In the genomic region with DNA sequence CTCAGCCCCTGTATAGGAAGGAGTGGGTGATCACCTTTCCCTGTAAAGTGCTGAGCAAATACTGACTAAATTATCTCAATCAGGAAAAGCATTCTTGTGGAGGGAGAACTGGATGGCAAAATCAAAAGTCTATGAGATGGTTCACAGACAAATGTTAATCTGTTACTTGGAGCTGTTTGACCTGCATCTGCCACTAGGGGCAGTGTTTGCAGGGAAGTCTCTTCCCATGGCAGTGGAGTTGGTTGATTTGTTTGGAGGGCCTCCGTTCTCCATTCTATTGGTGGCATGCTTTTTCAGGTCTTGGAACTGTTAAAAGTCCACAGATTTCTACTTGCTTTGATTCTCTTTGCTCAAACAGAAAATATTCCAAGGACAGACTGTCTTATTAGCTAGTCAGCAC, we compare ENCODE assay signal across 12 mouse cellular contexts.
DNase-seq lines count a peak whose midpoint lies in the region; ATAC-seq and TF ChIP-seq lines count a peak whose summit lies in the region.
"Had no signal": no experiment of that assay in that cellular context is flagged by ENCODE, and none has a peak within 500 bp of the region (broad histone marks: within the 10 kb centered on the region; RNA-seq: fewer than 3 reads in every experiment).

No protein-coding gene starts in this region.

- TF ChIP-seq EP300 in stomach, postnatal 0 days (optimal IDR thresholded peaks at IDR 0.05) = no peak

- peak; percentile 69 for TF ChIP-seq CTCF in stomach, postnatal 0 days (IDR thresholded peaks at IDR 0.05; ENCODE audit: low read depth)

- DNase-seq in adrenal gland, postnatal 14 days = peak; percentile 20
- DNase-seq in adrenal gland, postnatal 4 days (ENCODE audit: low spot score in 2 of 2) = no peak
- DNase-seq in kidney, postnatal 10 days = peak; percentile 27
- no peak for DNase-seq in kidney, adult 11 months
- peak; percentile 39 for DNase-seq in right cerebral cortex, postnatal 14 days
- DNase-seq in right cerebral cortex, adult 2 months (ENCODE audit: low spot score in 2 of 2) = no peak
- no peak for DNase-seq in stomach, postnatal 0 days (ENCODE audit: low spot score)
- DNase-seq: adrenal gland, adult 8-10 months; right cerebral cortex, adult 18-20 months had no signal

- no peak overlapping the region for H3K9ac ChIP-seq in stomach, postnatal 0 days (ENCODE audit: low read length)
- H3K9ac ChIP-seq in intestine, embryonic 16.5 days (ENCODE audit: low read depth, low read length) = no peak overlapping the region
- H3K9ac ChIP-seq: embryonic facial prominence, embryonic 15.5 days; heart, embryonic 13.5 days had no signal

- H3K4me1 ChIP-seq in stomach, postnatal 0 days (replicated peaks; ENCODE audit: control insufficient read depth, insufficient read depth) = no peaks in the 10 kb centered on the region
- no peaks in the 10 kb centered on the region for H3K4me1 ChIP-seq in intestine, embryonic 16.5 days (ENCODE audit: control insufficient read depth, insufficient read depth, low read length)
- H3K4me1 ChIP-seq: embryonic facial prominence, embryonic 15.5 days; heart, embryonic 13.5 days had no signal

- H3K4me3 ChIP-seq in stomach, postnatal 0 days (ENCODE audit: low read depth, low read length) = no peak overlapping the region
- H3K4me3 ChIP-seq in intestine, embryonic 16.5 days (ENCODE audit: low read length) = no peak overlapping the region
- H3K4me3 ChIP-seq: embryonic facial prominence, embryonic 15.5 days; heart, embryonic 13.5 days had no signal

- no peaks in the 10 kb centered on the region for H3K36me3 ChIP-seq in stomach, postnatal 0 days (ENCODE audit: control insufficient read depth, insufficient read depth, low read length)
- no peaks in the 10 kb centered on the region for H3K36me3 ChIP-seq in intestine, embryonic 16.5 days (ENCODE audit: control insufficient read depth, insufficient read depth, low read length)
- H3K36me3 ChIP-seq: embryonic facial prominence, embryonic 15.5 days; heart, embryonic 13.5 days had no signal

- H3K4me2 ChIP-seq in stomach, postnatal 0 days (replicated peaks; ENCODE audit: low read depth) = no peak overlapping the region
- H3K4me2 ChIP-seq in intestine, embryonic 16.5 days (ENCODE audit: low read depth, low read length) = no peak overlapping the region
- H3K4me2 ChIP-seq: embryonic facial prominence, embryonic 15.5 days; heart, embryonic 13.5 days had no signal

- H3K27ac ChIP-seq in stomach, postnatal 0 days (replicated peaks) = no peak overlapping the region
- H3K27ac ChIP-seq in intestine, embryonic 16.5 days (ENCODE audit: low read length) = no peak overlapping the region
- H3K27ac ChIP-seq: embryonic facial prominence, embryonic 15.5 days; heart, embryonic 13.5 days had no signal

- 79% methylated on average over 1 of the region's 1 CpGs for WGBS in stomach, postnatal 0 days
- 73% methylated on average over 1 of the region's 1 CpGs for WGBS in intestine, embryonic 16.5 days

- no peaks in the 10 kb centered on the region for H3K27me3 ChIP-seq in stomach, postnatal 0 days (ENCODE audit: control insufficient read depth, insufficient read depth, low read length)
- H3K27me3 ChIP-seq in intestine, embryonic 16.5 days (replicated peaks; ENCODE audit: control insufficient read depth, insufficient read depth, low read length) = no peaks in the 10 kb centered on the region
- H3K27me3 ChIP-seq: embryonic facial prominence, embryonic 15.5 days; heart, embryonic 13.5 days had no signal

- no peak for ATAC-seq in stomach, postnatal 0 days (ENCODE audit: low FRiP score, low TSS enrichment)
- no peak for ATAC-seq in intestine, embryonic 16.5 days

- H3K9me3 ChIP-seq in stomach, postnatal 0 days (ENCODE audit: control insufficient read depth, low read length) = no peaks in the 10 kb centered on the region
- H3K9me3 ChIP-seq in intestine, embryonic 16.5 days (ENCODE audit: control insufficient read depth, low read length) = no peaks in the 10 kb centered on the region
- H3K9me3 ChIP-seq: embryonic facial prominence, embryonic 15.5 days; heart, embryonic 13.5 days had no signal

Comparison
In these comparisons a context has a peak if more than half of its experiments do, and no peak if none do; other contexts are left out.
1. DNase-seq: peak in adrenal gland, postnatal 14 days (single experiment), kidney, postnatal 10 days (single experiment) and right cerebral cortex, postnatal 14 days (single experiment); none in adrenal gland, postnatal 4 days (0 of 2), kidney, adult 11 months (single experiment), right cerebral cortex, adult 2 months (0 of 2) and stomach, postnatal 0 days (single experiment).